Mouse (Mus musculus) ES-E14 (cell line): ENCODE results near the gene Dcdc2a.

ENCODE experiments used
- CHD2 ChIP-seq: IDR thresholded peaks from 2 replicates; pipeline ENCODE4 v1.6.1; 2014; ENCODE audit warnings: mild to moderate bottlenecking, low read depth, low read length, inconsistent platforms
- MAFK ChIP-seq: IDR thresholded peaks from 2 replicates; pipeline ENCODE4 v1.6.1; 2014; ENCODE audit warnings: mild to moderate bottlenecking, low read depth, low read length, inconsistent platforms; ENCODE audit not compliant: insufficient read depth
- ZNF384 ChIP-seq: IDR thresholded peaks from 2 replicates; pipeline ENCODE4 v1.6.1; 2012; ENCODE audit warnings: low read depth, low read length, inconsistent platforms

GRCm38 (mm10) chr13:25127216-25127615, 71.4 kb downstream of the Dcdc2a start:
- TF ChIP-seq ZNF384, result no peak
- TF ChIP-seq CHD2, result no peak
- TF ChIP-seq MAFK, result no peak
